Mouse (Mus musculus): ENCODE measurements around the gene Gstt2.

GRCm38 (mm10) chr10:75852539-75853125 is 15.4 kb upstream of the Gstt2 start:
- TF ChIP-seq CTCF (IDR thresholded peaks at IDR 0.05; ENCODE audit: insufficient read depth, low read depth, low read length) = no peak
- TF ChIP-seq POLR2A (IDR thresholded peaks at IDR 0.05; ENCODE audit: insufficient read depth, low read depth, low read length) = no peak
